Mouse (Mus musculus) small intestine, adult 2 months (tissue): ENCODE data around the gene Ppm1f. TPM values are rescaled to one million over a fixed set of nuclear protein-coding genes. Genes with fewer than 3 reads are reported as not detected.
A peak's percentile ranks its signal among the peaks of the same experiment; 100 is the strongest.

Source experiments
- H3K27ac ChIP-seq: fragments of 200-500 bp; 2 replicates; pipeline ENCODE4 v1.5.1; 2012; ENCODE audit warnings: low read depth, low read length, control low read depth, inconsistent platforms; ENCODE audit not compliant: insufficient read depth
- H3K27me3 ChIP-seq: fragments of 200-500 bp; 2 replicates; pipeline ENCODE4 v1.6.1; 2012; ENCODE audit warnings: mild to moderate bottlenecking, moderate library complexity, low read length, inconsistent platforms; ENCODE audit not compliant: control insufficient read depth, insufficient read depth
- H3K36me3 ChIP-seq: fragments of 200-500 bp; 2 replicates; pipeline ENCODE4 v1.6.1; 2012; ENCODE audit warnings: mild to moderate bottlenecking, low read length, control low read depth, inconsistent platforms; ENCODE audit not compliant: control insufficient read depth, insufficient read depth
- H3K4me1 ChIP-seq: fragments of 200-500 bp; 2 replicates; pipeline ENCODE4 v1.6.1; 2012; ENCODE audit warnings: low read length, inconsistent platforms, mixed read lengths; ENCODE audit not compliant: control insufficient read depth, insufficient read depth, insufficient read length
- H3K4me3 ChIP-seq: fragments of 200-500 bp; 2 replicates; pipeline ENCODE4 v1.5.1; 2012; ENCODE audit warnings: low read depth, mild to moderate bottlenecking, control low read depth, inconsistent platforms, low read length, moderate library complexity
- CTCF ChIP-seq: fragments of 200-500 bp; IDR thresholded peaks from 2 replicates; pipeline ENCODE4 v1.5.1; 2012; ENCODE audit warnings: low read depth, mild to moderate bottlenecking, control low read depth, inconsistent platforms, low read length, moderate library complexity, mixed read lengths; ENCODE audit not compliant: insufficient replicate concordance, insufficient read length; ENCODE audit errors: extremely low read depth
- POLR2A ChIP-seq: fragments of 200-500 bp; IDR thresholded peaks from 2 replicates; pipeline ENCODE4 v1.6.1; 2012; ENCODE audit warnings: low read depth, mild to moderate bottlenecking, control low read depth, inconsistent platforms, low read length, moderate library complexity
- WGBS: fragments of 180-500 bp; shearing (Covaris S2); methylation state at CpG from one replicate; pipeline ENCODE4 v1.1.7; 2018; 5-methylcytosine and 5-hydroxymethylcytosine counted together
- polyA plus RNA-seq: library from polyadenylated mRNA; depleted of rRNA; stranded (reverse); fragments of >200 nt; gene quantifications from 2 replicates; pipeline ENCODE4 v1.2.3, GENCODE M21; 2012

The Ppm1f gene
- polyA plus RNA-seq, 1 experiment, result 2.3 TPM

DNA sequence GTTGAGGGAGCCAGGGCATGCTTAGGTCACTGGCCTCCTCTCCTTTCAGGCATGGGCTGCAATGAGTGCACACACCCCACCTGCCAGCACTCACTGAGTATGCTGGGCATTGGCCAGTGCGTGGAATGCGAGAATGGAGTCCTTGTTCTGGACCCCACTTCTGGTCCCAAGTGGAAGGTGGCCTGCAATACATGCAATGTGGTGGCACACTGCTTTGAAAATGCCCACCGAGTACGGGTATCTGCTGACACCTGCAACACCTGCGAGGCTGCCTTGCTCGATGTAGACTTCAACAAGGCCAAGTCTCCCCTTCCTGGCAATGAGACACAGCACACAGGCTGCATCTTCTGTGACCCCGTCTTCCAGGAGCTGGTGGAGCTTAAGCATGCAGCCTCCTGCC, 3.9 kb upstream of the Ppm1f start:
- H3K36me3 ChIP-seq, result peaks cover 52% of the 10 kb centered on the region
- no peak for TF ChIP-seq POLR2A
- TF ChIP-seq CTCF, result no peak
- no peak overlapping the region for H3K27ac ChIP-seq
- H3K4me3 ChIP-seq, result no peak overlapping the region
- H3K27me3 ChIP-seq, result no peaks in the 10 kb centered on the region
- peaks cover 4% of the 10 kb centered on the region; the same call in 1 of the 2 replicates for H3K4me1 ChIP-seq
- WGBS, result 94% methylated on average over 7 of the region's 7 CpGs

DNA sequence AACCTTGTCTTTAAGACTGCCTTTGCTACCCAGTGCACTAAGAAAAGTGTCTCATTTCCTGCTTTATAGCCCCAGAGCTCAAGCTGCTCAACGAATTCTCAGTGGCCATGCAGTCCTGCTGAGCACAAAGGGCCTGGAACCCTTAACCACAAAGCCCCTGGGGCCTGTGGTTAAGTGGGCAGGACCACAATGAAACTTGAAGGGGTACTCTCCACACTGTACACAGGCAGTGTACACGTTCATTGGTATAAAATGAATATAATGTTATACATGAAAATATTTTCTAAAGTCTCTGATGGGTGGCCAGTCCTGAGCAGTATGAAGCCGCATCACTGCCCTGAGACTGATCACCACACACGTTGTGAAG, 271 bp upstream of the Ppm1f start:
- H3K27ac ChIP-seq, result no peak overlapping the region
- no peak overlapping the region for H3K4me3 ChIP-seq
- H3K36me3 ChIP-seq, result peaks cover 17% of the 10 kb centered on the region
- H3K4me1 ChIP-seq, result peaks cover 10% of the 10 kb centered on the region; the same call in 1 of the 2 replicates
- no peaks in the 10 kb centered on the region for H3K27me3 ChIP-seq
- no peak for TF ChIP-seq POLR2A
- no peak for TF ChIP-seq CTCF
- WGBS, result 27% methylated on average over 4 of the region's 4 CpGs

DNA sequence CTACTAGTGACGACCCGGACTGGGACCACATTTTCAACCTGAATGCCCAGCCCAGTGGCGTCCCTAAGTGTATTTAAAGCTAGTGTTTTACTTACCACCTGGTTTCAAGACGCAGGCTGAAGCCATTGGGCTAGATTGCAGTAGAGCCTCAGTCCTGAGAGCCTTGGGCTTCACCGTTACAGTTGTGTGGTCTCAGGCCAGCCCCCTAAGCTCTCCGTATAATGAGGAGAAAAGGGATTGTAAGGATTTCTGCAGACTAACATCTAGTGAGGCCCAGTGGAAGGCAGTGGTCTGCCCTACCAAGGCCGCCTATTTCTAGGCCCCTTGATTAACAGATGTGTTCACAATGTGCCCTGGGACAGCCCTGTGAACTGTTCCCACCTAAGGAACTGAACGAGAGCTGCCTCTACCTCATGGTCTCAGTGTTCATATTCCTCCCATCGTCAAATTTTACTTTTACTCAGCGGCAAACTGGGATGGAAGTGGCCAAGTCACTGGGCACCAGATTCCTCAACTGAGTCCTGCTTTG, 851 bp downstream of the Ppm1f start:
- Histone ChIP-seq H3K4me3 (peak overlapping the region; percentile 71), H3K36me3 (peaks cover 6% of the 10 kb centered on the region), H3K27me3 (no peaks in the 10 kb centered on the region), H3K4me1 (peaks cover 10% of the 10 kb centered on the region; the same call in 1 of the 2 replicates), H3K27ac (peak overlapping the region; percentile 4)
- 24% methylated on average over 10 of the region's 10 CpGs for WGBS
- TF ChIP-seq CTCF, result no peak
- TF ChIP-seq POLR2A, result no peak

DNA sequence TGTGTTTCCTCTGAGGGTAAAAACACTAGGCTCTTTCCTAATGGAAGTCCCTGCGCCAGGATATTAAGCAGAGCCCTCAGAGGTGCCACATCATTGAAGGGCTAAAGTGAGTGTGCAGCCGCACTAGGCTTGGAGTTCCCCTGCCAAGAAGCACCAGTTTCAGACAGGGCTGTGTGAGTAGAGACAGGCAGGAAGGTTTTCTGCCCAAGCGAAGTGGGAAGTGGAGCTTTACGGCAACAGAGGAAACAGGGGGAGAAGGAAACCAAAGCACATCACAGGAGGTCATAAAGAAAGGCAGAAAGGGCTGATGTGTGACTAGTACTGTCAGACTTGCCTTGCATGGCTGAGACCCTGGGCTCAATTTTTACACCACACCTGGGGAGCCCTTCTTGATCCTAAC, 6.1 kb downstream of the Ppm1f start:
- WGBS, result 87% methylated on average over 4 of the region's 4 CpGs
- H3K4me3 ChIP-seq, result no peak overlapping the region
- H3K27me3 ChIP-seq, result no peaks in the 10 kb centered on the region
- H3K36me3 ChIP-seq, result peaks cover 4% of the 10 kb centered on the region; the same call in 1 of the 2 replicates
- peaks cover 6% of the 10 kb centered on the region; the same call in 1 of the 2 replicates for H3K4me1 ChIP-seq
- no peak for TF ChIP-seq CTCF
- no peak for TF ChIP-seq POLR2A
- no peak overlapping the region for H3K27ac ChIP-seq

DNA sequence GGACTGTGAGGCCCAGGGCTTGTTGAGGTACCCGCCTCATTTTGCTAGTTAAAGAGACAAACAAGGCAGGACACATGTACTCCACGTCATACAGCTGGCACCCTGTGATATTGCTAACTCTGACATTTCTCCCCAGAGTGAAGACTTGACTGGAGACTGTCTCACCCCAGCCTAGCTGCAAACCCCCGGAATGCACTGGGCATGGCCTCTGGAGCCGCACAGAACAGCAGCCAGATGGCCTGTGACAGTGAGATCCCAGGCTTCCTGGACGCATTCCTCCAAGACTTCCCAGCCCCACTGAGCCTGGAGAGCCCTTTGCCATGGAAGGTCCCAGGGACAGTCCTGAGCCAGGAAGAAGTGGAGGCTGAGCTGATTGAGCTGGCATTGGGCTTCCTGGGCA, 6.9 kb downstream of the Ppm1f start:
- TF ChIP-seq CTCF (no peak), POLR2A (no peak)
- Histone ChIP-seq H3K4me3 (no peak overlapping the region), H3K36me3 (peaks cover 4% of the 10 kb centered on the region; the same call in 1 of the 2 replicates), H3K27me3 (no peaks in the 10 kb centered on the region), H3K27ac (no peak overlapping the region), H3K4me1 (peaks cover 5% of the 10 kb centered on the region; the same call in 1 of the 2 replicates)
- WGBS, result 86% methylated on average over 5 of the region's 5 CpGs

DNA sequence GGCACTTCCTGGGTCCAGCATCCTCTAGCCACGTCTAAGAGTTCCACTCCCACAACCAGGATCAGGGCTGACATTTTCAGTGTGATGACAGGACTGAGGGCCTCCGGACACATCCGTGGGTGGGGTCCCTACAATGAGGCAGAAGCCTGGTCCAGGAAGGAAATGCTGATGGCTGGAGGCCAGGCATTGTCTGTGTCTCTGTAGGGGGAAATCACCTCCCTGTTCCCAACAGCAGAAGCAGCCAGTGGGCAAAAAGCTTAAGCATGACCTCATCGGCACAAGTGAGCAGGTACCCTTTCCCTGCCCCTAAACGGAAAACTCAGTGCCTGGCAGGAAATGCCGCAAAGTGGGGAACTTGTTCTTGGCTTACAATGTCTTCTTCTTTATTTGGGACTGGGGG, 11.5 kb downstream of the Ppm1f start:
- TF ChIP-seq POLR2A (no peak), CTCF (no peak)
- WGBS, result 69% methylated on average over 6 of the region's 6 CpGs
- peak overlapping the region; percentile 51; the same call in 1 of the 2 replicates for H3K27ac ChIP-seq

DNA sequence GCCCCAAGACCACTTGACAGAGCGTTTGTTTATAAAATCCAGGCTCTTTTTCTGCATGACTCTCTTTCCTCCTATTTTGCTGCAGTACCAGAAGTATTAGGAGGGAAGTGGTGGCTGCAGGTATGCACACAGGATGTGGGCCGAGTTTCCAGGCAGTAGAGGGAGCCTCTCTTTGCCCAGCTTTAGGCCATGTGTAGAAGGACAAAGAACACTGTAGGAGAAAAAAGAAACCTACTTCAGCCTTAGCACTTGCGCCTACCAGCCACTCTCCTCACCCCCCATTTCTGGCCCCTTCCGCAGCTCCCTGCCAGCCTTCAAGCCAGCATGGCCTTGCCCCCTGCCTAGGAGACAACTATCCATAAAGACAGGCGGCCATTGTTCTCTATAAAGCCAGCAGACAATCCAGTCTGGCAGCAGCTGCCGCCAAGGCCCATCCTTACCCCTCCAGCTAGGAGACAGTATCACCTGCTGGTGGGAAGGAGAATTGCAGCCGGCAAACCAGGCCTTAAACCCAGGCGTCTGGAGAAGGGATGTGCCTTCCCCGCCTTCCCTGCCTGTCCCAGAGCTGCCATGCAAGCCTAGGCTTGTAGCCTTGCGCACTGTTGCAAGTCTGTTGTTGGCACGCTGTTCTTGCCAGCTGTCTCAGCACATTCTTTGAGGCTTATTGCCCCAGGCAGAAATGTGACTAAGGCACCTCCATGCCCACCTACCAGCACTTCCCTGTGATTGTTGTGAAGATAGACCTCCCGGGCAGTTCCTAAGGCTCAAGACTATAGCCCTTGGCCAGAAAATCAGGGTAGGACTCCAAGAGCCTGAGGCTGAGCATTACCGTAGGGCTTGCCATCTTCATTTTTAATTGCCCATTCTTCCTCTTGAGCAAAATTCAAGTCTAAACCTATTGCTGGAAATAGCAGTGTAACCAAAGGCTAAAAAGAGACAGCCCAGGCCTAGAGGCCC, 15.7 kb downstream of the Ppm1f start:
- no peak overlapping the region for H3K27ac ChIP-seq
- H3K4me1 ChIP-seq, result no peaks in the 10 kb centered on the region
- peaks cover 2% of the 10 kb centered on the region for H3K36me3 ChIP-seq
- H3K27me3 ChIP-seq, result no peaks in the 10 kb centered on the region
- TF ChIP-seq CTCF, result peak; percentile 91
- no peak for TF ChIP-seq POLR2A
- H3K4me3 ChIP-seq, result no peak overlapping the region
- WGBS, result 41% methylated on average over 13 of the region's 13 CpGs

More for the DNA sequence above, 11.5 kb downstream of the Ppm1f start:
- Histone ChIP-seq H3K4me3 (no peak overlapping the region), H3K27me3 (no peaks in the 10 kb centered on the region), H3K4me1 (no peaks in the 10 kb centered on the region), H3K36me3 (peaks cover 4% of the 10 kb centered on the region; the same call in 1 of the 2 replicates)
